23 mouse cellular contexts compared by ENCODE assay signal in the genomic region with DNA sequence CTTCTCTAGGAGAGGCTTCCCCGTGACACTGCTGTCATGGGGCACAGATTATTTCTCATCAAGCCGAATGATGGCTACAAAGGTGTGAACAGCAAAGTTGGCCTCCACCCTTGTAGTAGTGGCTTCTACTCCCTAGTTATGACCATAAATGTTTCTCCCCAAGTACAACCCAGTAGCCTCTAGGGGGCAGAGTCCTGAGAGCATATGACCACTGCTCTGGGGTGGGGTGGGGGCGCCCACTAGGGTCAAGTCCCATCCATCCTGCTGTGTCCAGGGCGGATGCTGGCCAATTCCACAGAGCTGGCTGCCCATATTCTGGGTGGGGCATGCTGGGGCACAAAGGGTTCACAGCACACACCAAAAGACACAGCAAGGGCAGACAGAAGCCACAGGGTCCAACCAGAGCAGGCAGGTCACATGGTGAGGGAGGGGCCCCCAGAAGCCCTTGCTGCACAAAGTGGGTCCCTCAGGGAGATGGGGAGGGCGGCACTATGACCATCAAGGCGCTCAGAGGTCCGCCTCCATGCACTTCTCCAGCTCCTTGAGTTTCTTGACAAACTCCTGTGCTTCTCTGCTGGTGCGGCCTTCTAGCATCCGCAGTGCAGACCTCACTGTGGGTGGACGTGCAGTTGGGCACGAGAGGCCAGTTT. TPM values are rescaled to one million over a fixed set of nuclear protein-coding genes. Genes with fewer than 3 reads are reported as not detected.
DNase-seq lines count a peak whose midpoint lies in the region; ATAC-seq and TF ChIP-seq lines count a peak whose summit lies in the region.
"Had no signal": no experiment of that assay in that cellular context is flagged by ENCODE, and none has a peak within 500 bp of the region (broad histone marks: within the 10 kb centered on the region; RNA-seq: fewer than 3 reads in every experiment).

No protein-coding gene starts in this region.

- no peak for TF ChIP-seq EP300 in MEL (IDR thresholded peaks at IDR 0.05; ENCODE audit: low read depth in 1 of 2, low read length in 2 of 2)

- H3K9me3 ChIP-seq in forebrain, postnatal 0 days (ENCODE audit: low read length), result no peaks in the 10 kb centered on the region
- H3K9me3 ChIP-seq in forebrain, embryonic 14.5 days (replicated peaks; ENCODE audit: control insufficient read depth, low read length), result no peaks in the 10 kb centered on the region
- H3K9me3 ChIP-seq in limb, embryonic 12.5 days, result no peaks in the 10 kb centered on the region
- H3K9me3 ChIP-seq in limb, embryonic 10.5 days (replicated peaks), result no peaks in the 10 kb centered on the region
- H3K9me3 ChIP-seq in MEL (replicated peaks; ENCODE audit: insufficient read depth, low read length), result no peaks in the 10 kb centered on the region
- H3K9me3 ChIP-seq: embryonic facial prominence, embryonic 13.5 days; G1E; stomach, embryonic 15.5 days had no signal

- no peak for TF ChIP-seq POLR2A in MEL (IDR thresholded peaks at IDR 0.05; ENCODE audit: control insufficient read depth in 1 of 2, insufficient read depth in 1 of 2, low read depth in 1 of 2, low read length in 2 of 2, poor library complexity in 1 of 2)

- 88% methylated on average over 11 of the region's 11 CpGs for WGBS in forebrain, postnatal 0 days
- WGBS in forebrain, embryonic 14.5 days, result 88% methylated on average over 11 of the region's 11 CpGs
- WGBS in limb, embryonic 12.5 days, result 91% methylated on average over 11 of the region's 11 CpGs
- WGBS in limb, embryonic 10.5 days, result 92% methylated on average over 11 of the region's 11 CpGs

- no peaks in the 10 kb centered on the region for H3K27me3 ChIP-seq in forebrain, postnatal 0 days (ENCODE audit: insufficient read depth, low read length)
- H3K27me3 ChIP-seq in forebrain, embryonic 14.5 days (replicated peaks; ENCODE audit: control insufficient read depth, insufficient read depth, low read length), result no peaks in the 10 kb centered on the region
- H3K27me3 ChIP-seq in limb, embryonic 12.5 days, result no peaks in the 10 kb centered on the region
- no peaks in the 10 kb centered on the region for H3K27me3 ChIP-seq in limb, embryonic 10.5 days (ENCODE audit: low read depth, poor library complexity, severe bottlenecking)
- no peaks in the 10 kb centered on the region for H3K27me3 ChIP-seq in MEL (ENCODE audit: control insufficient read depth in 1 of 2, insufficient read depth in 2 of 2, low read length in 2 of 2)
- H3K27me3 ChIP-seq: embryonic facial prominence, embryonic 13.5 days; stomach, embryonic 15.5 days had no signal

- H3K27ac ChIP-seq in forebrain, postnatal 0 days (ENCODE audit: low read depth, low read length), result no peak overlapping the region
- H3K27ac ChIP-seq in forebrain, embryonic 14.5 days (ENCODE audit: low read depth, low read length), result no peak overlapping the region
- no peak overlapping the region for H3K27ac ChIP-seq in limb, embryonic 12.5 days
- H3K27ac ChIP-seq in limb, embryonic 10.5 days, result no peak overlapping the region
- H3K27ac ChIP-seq in MEL (ENCODE audit: control insufficient read depth, low read depth, low read length), result no peak overlapping the region
- H3K27ac ChIP-seq: embryonic facial prominence, embryonic 13.5 days; stomach, embryonic 15.5 days had no signal

- peak; percentile 22 for TF ChIP-seq CTCF in forebrain, postnatal 0 days (IDR thresholded peaks at IDR 0.05; ENCODE audit: low read depth)
- TF ChIP-seq CTCF in MEL (IDR thresholded peaks at IDR 0.05 in 2 of 3, conservative IDR thresholded peaks at IDR 0.05 in 1 of 3; ENCODE audit: control insufficient read depth in 1 of 3, insufficient read depth in 1 of 3, low read depth in 2 of 3, low read length in 3 of 3, poor library complexity in 1 of 3, severe bottlenecking in 1 of 3), result peak; percentile 20 to 23 (median 20); a peak in 3 of 6 replicates

- peaks cover 36% of the 10 kb centered on the region for H3K36me3 ChIP-seq in forebrain, postnatal 0 days (ENCODE audit: insufficient read depth)
- peaks cover 44% of the 10 kb centered on the region for H3K36me3 ChIP-seq in forebrain, embryonic 14.5 days (ENCODE audit: control insufficient read depth, insufficient read depth, low read length)
- peaks cover 46% of the 10 kb centered on the region for H3K36me3 ChIP-seq in limb, embryonic 12.5 days
- H3K36me3 ChIP-seq in limb, embryonic 10.5 days, result peaks cover 45% of the 10 kb centered on the region
- H3K36me3 ChIP-seq in MEL (ENCODE audit: control insufficient read depth in 1 of 2, insufficient read depth in 2 of 2, low read length in 2 of 2), result peaks cover 0 to 11% of the 10 kb centered on the region in 2 experiments; a peak in 2 of 4 replicates

- peaks cover 11% of the 10 kb centered on the region for H3K4me1 ChIP-seq in forebrain, postnatal 0 days (ENCODE audit: insufficient read depth)
- H3K4me1 ChIP-seq in forebrain, embryonic 14.5 days (ENCODE audit: control insufficient read depth, insufficient read depth, low read length), result peaks cover 12% of the 10 kb centered on the region
- H3K4me1 ChIP-seq in limb, embryonic 12.5 days (replicated peaks), result peaks cover 18% of the 10 kb centered on the region
- peaks cover 24% of the 10 kb centered on the region for H3K4me1 ChIP-seq in limb, embryonic 10.5 days
- peaks cover 0 to 4% of the 10 kb centered on the region in 2 experiments; a peak in 1 of 4 replicates for H3K4me1 ChIP-seq in MEL (ENCODE audit: control insufficient read depth in 1 of 2, insufficient read depth in 2 of 2, low read length in 2 of 2)

- H3K4me3 ChIP-seq in forebrain, postnatal 0 days (ENCODE audit: low read depth, low read length), result no peak overlapping the region
- no peak overlapping the region for H3K4me3 ChIP-seq in forebrain, embryonic 14.5 days (ENCODE audit: low read depth, low read length)
- H3K4me3 ChIP-seq in limb, embryonic 12.5 days (replicated peaks), result no peak overlapping the region
- H3K4me3 ChIP-seq in limb, embryonic 10.5 days, result no peak overlapping the region
- no peak overlapping the region for H3K4me3 ChIP-seq in MEL (ENCODE audit: control insufficient read depth in 1 of 2, insufficient read depth in 1 of 2, low read depth in 2 of 2, low read length in 2 of 2)
- H3K4me3 ChIP-seq: embryonic facial prominence, embryonic 13.5 days; stomach, embryonic 15.5 days had no signal

- ATAC-seq in forebrain, postnatal 0 days, result no peak
- ATAC-seq in forebrain, embryonic 14.5 days, result no peak
- no peak for ATAC-seq in limb, embryonic 12.5 days (ENCODE audit: insufficient number of reproducible peaks, insufficient read depth, low FRiP score, low TSS enrichment, low read depth)

- H3K79me2 ChIP-seq in MEL (ENCODE audit: control insufficient read depth, insufficient read depth, low read length, poor library complexity), result peaks cover 18% of the 10 kb centered on the region

- no peak overlapping the region for H3K9ac ChIP-seq in forebrain, postnatal 0 days
- H3K9ac ChIP-seq in forebrain, embryonic 14.5 days (ENCODE audit: low read length), result no peak overlapping the region
- H3K9ac ChIP-seq in limb, embryonic 12.5 days (replicated peaks), result no peak overlapping the region
- H3K9ac ChIP-seq in MEL (ENCODE audit: control insufficient read depth, low read depth, low read length, poor library complexity, severe bottlenecking), result no peak overlapping the region
- H3K9ac ChIP-seq: embryonic facial prominence, embryonic 13.5 days; stomach, embryonic 15.5 days had no signal

- TF ChIP-seq RAD21 in MEL (IDR thresholded peaks at IDR 0.05; ENCODE audit: low read depth, low read length), result no peak

- H3K4me2 ChIP-seq in forebrain, postnatal 0 days (ENCODE audit: low read depth), result no peak overlapping the region
- no peak overlapping the region for H3K4me2 ChIP-seq in forebrain, embryonic 14.5 days (ENCODE audit: low read length)
- peak overlapping the region; percentile 8; the same call in 1 of the 2 replicates for H3K4me2 ChIP-seq in limb, embryonic 12.5 days
- H3K4me2 ChIP-seq: embryonic facial prominence, embryonic 13.5 days; stomach, embryonic 15.5 days had no signal

- DNase-seq in forebrain, postnatal 0 days, result no peak
- no peak for DNase-seq in forebrain, embryonic 14.5 days (ENCODE audit: low spot score)
- no peak for DNase-seq in limb, embryonic 10.5 days (ENCODE audit: low spot score)
- DNase-seq in 3T3-L1 (ENCODE audit: low read depth, low spot score) (peak; percentile 36), MEL (ENCODE audit: low read depth, low spot score) (no peak)
- no peak for DNase-seq in urinary bladder, postnatal 14 days (ENCODE audit: low spot score)
- DNase-seq: adrenal gland, adult 8-10 months; B cell, adult 2 months; cerebellum, adult 18-20 months; lung, postnatal 36 days; right cerebral cortex, postnatal 14 days had no signal

RNA-seq across cellular contexts. Expression of a gene that starts 3.3 kb away (rescaled TPM):
- total RNA-seq in forebrain, postnatal 0 days (2014; rRNA removed), result 56.6 and 62.0 TPM in 2 replicates
- 70.0 and 78.6 TPM in 2 replicates for polyA plus RNA-seq in forebrain, postnatal 0 days (2015; fragmentation: Nextera tagmentation; extraction: Ambion mirVana)
- 57.4 and 67.8 TPM in 2 replicates for polyA plus RNA-seq in forebrain, embryonic 14.5 days (2014; fragmentation: Nextera tagmentation; extraction: Ambion mirVana)
- 63.8 and 66.4 TPM in 2 replicates for polyA plus RNA-seq in limb, embryonic 12.5 days (2016; fragmentation: Nextera tagmentation; extraction: Ambion mirVana)
- 74.6 and 76.6 TPM in 2 replicates for polyA plus RNA-seq in limb, embryonic 10.5 days (2016; fragmentation: Nextera tagmentation; extraction: Ambion mirVana)
- total RNA-seq in MEL (2012; rRNA removed), result 35.2 and 37.4 TPM in 2 replicates
- 10 to 100 TPM in 1 of 2 experiments, not detected in 1; 50.5 TPM for polyA plus RNA-seq in MEL (2012; ENCODE audit: insufficient read depth in 1 of 2, insufficient read length in 2 of 2, low read depth in 1 of 2, low replicate concordance in 2 of 2, missing spikeins in 1 of 2)

RNA-seq across cellular contexts. Expression of a gene that starts 3.3 kb away (rescaled TPM):
- 91.3 and 109 TPM in 2 replicates for total RNA-seq in forebrain, postnatal 0 days (2014; rRNA removed)
- 119 and 121 TPM in 2 replicates for polyA plus RNA-seq in forebrain, postnatal 0 days (2015; fragmentation: Nextera tagmentation; extraction: Ambion mirVana)
- polyA plus RNA-seq in forebrain, embryonic 14.5 days (2014; fragmentation: Nextera tagmentation; extraction: Ambion mirVana), result 86.8 and 92.0 TPM in 2 replicates
- 30.4 and 34.0 TPM in 2 replicates for polyA plus RNA-seq in limb, embryonic 12.5 days (2016; fragmentation: Nextera tagmentation; extraction: Ambion mirVana)
- 34.6 and 35.0 TPM in 2 replicates for polyA plus RNA-seq in limb, embryonic 10.5 days (2016; fragmentation: Nextera tagmentation; extraction: Ambion mirVana)
- 7.7 and 8.7 TPM in 2 replicates for total RNA-seq in MEL (2012; rRNA removed)
- polyA plus RNA-seq in MEL (2012; ENCODE audit: insufficient read depth in 1 of 2, insufficient read length in 2 of 2, low read depth in 1 of 2, low replicate concordance in 2 of 2, missing spikeins in 1 of 2), result 10 to 100 TPM in 1 of 2 experiments, not detected in 1; 10.8 TPM

RNA-seq across cellular contexts. Expression of a gene that starts 12.9 kb away (rescaled TPM):
- 30.2 and 70.8 TPM in 2 replicates for total RNA-seq in forebrain, postnatal 0 days (2014; rRNA removed)
- 8.2 and 16.2 TPM in 2 replicates for polyA plus RNA-seq in forebrain, postnatal 0 days (2015; fragmentation: Nextera tagmentation; extraction: Ambion mirVana)
- polyA plus RNA-seq in forebrain, embryonic 14.5 days (2014; fragmentation: Nextera tagmentation; extraction: Ambion mirVana), result 4.8 and 9.7 TPM in 2 replicates
- polyA plus RNA-seq in limb, embryonic 12.5 days (2016; fragmentation: Nextera tagmentation; extraction: Ambion mirVana), result 1.6 and 2.5 TPM in 2 replicates
- polyA plus RNA-seq in limb, embryonic 10.5 days (2016; fragmentation: Nextera tagmentation; extraction: Ambion mirVana), result 0.49 and 0.93 TPM in 2 replicates
- total RNA-seq in MEL (2012; rRNA removed), result 0.08 and 0.13 TPM in 2 replicates
- under 1 TPM in 1 of 2 experiments, not detected in 1; 0.14 TPM for polyA plus RNA-seq in MEL (2012; ENCODE audit: insufficient read depth in 1 of 2, insufficient read length in 2 of 2, low read depth in 1 of 2, low replicate concordance in 2 of 2, missing spikeins in 1 of 2)
- total RNA-seq: gastrocnemius, adult 8-10 months had no signal
- polyA plus RNA-seq: G1E had no signal

RNA-seq across cellular contexts. Expression of a gene that starts 31.2 kb away (rescaled TPM):
- total RNA-seq in forebrain, postnatal 0 days (2014; rRNA removed), result 508 and 550 TPM in 2 replicates
- 439 and 486 TPM in 2 replicates for polyA plus RNA-seq in forebrain, postnatal 0 days (2015; fragmentation: Nextera tagmentation; extraction: Ambion mirVana)
- polyA plus RNA-seq in forebrain, embryonic 14.5 days (2014; fragmentation: Nextera tagmentation; extraction: Ambion mirVana), result 662 and 671 TPM in 2 replicates
- polyA plus RNA-seq in limb, embryonic 12.5 days (2016; fragmentation: Nextera tagmentation; extraction: Ambion mirVana), result 811 and 887 TPM in 2 replicates
- 974 and 998 TPM in 2 replicates for polyA plus RNA-seq in limb, embryonic 10.5 days (2016; fragmentation: Nextera tagmentation; extraction: Ambion mirVana)
- 457 and 464 TPM in 2 replicates for total RNA-seq in MEL (2012; rRNA removed)
- polyA plus RNA-seq in MEL (2012; ENCODE audit: insufficient read depth in 1 of 2, insufficient read length in 2 of 2, low read depth in 1 of 2, low replicate concordance in 2 of 2, missing spikeins in 1 of 2), result 100 to 1,000 TPM in 1 of 2 experiments, not detected in 1; 564 TPM

RNA-seq across cellular contexts. Expression of a gene that starts 54.9 kb away (rescaled TPM):
- total RNA-seq in forebrain, postnatal 0 days (2014; rRNA removed), result not detected in 2 replicates
- polyA plus RNA-seq in forebrain, postnatal 0 days (2015; fragmentation: Nextera tagmentation; extraction: Ambion mirVana), result not detected in 2 replicates
- not detected in 2 replicates for polyA plus RNA-seq in forebrain, embryonic 14.5 days (2014; fragmentation: Nextera tagmentation; extraction: Ambion mirVana)
- polyA plus RNA-seq in limb, embryonic 12.5 days (2016; fragmentation: Nextera tagmentation; extraction: Ambion mirVana), result not detected in 2 replicates
- polyA plus RNA-seq in limb, embryonic 10.5 days (2016; fragmentation: Nextera tagmentation; extraction: Ambion mirVana), result not detected in 2 replicates
- not detected in 2 replicates for total RNA-seq in MEL (2012; rRNA removed)
- polyA plus RNA-seq in MEL (2012; ENCODE audit: insufficient read depth in 1 of 2, insufficient read length in 2 of 2, low read depth in 1 of 2, low replicate concordance in 2 of 2, missing spikeins in 1 of 2), result not detected
- total RNA-seq: G1E; layer of hippocampus, postnatal 10 days; left cerebral cortex, postnatal 14 days; liver, adult 2 months had no signal
- polyA plus RNA-seq: cortical plate, adult 2 months; G1E; hindbrain, embryonic 11.5 days; intestine, embryonic 14.5 days; liver, adult 2 months; neural tube, embryonic 14.5 days had no signal
